Mouse (Mus musculus): ENCODE measurements around the gene Sae1.

Sae1 gene

DNA sequence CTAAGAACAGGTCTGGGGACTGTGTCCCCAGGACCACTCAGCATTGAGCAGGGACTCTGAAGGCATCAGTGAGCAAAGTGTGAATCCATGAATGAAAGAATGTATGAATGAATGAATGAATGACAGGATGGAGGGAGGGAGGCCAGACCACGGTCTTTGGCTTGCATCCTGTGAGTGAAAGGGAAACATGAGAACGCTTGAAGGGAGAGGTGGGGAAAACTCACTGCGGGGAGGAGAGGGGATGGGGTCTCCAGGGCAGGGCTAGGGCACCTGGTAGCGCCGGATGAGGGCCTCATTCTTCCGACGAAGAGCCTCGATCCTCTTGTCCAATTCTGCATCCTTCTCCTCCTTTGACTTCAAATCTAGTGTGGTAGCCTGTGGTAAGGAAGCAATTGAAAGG, 103.6 kb downstream of the Sae1 start:
- DNase-seq (ENCODE audit: low spot score), result no peak

GRCm38 (mm10) chr7:16282334-16282733, 105.3 kb downstream of the Sae1 start:
- DNase-seq (ENCODE audit: low spot score), result no peak

DNA sequence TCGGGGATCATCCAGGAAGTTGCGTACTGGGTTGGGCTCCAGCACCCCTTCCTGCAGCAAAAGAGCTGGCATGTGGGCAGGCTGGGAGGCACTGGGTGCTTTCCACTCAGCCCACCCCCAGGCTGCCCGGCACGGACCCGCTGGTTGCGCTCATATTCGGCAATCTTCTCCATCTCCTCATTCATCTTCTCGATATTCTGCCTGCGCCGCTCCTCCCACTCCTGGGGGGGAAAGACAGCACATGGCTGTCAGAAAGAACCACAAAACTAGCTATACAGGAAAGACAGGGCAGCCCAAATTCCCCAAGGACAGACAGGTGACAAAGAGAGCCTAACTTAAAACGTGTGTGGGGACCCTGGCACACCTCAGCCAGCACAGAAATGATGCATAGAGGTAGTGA, 106.9 kb downstream of the Sae1 start:
- DNase-seq (ENCODE audit: low spot score), result no peak

DNA sequence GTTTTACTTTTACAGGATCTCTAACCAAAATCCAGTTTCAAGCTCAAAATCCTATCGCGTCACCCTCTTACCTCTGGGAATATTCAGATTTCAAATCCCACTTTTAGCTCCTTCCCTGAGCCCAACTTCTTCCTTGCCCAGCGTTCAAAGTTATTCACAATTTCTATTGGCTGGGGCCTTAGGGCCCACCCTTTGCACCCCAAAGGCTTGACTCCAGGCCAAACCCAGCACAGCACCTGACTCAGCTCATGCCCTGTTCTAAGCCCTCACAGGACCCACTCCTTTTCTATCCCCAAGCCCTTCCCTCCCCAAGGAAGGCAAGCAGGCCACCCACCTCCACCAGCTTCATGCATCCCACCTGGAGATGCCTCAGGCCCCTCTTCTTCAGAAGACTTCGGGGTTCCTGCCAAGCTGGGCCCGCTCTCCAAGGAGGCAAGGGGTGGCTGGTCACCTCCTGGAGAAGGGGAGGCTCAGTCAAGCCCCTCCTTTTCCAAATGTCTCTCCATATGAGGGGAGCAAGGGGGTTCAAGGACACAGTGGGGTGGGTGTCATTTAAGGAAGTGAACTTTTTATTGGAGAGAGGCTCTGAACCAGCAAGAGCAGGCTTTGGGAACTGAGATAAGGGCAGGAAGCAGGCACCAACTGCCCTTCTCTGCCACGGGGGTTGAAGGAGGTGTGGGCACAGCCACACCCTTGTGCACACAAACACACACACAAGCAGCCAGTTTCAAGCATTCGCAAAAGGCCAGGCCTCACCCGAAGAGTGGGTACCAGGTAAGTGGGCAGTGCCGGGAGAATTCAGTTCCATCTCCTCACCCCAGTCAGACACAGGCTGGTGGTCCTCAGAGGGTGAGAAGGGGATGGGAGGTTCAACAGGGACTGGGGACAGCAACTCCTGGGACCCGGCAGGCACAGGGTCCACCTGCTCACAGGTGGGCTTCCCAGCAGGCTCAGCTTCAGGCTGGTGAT, 112.4 kb downstream of the Sae1 start:
- DNase-seq (ENCODE audit: low spot score), result peak; percentile 51

DNA sequence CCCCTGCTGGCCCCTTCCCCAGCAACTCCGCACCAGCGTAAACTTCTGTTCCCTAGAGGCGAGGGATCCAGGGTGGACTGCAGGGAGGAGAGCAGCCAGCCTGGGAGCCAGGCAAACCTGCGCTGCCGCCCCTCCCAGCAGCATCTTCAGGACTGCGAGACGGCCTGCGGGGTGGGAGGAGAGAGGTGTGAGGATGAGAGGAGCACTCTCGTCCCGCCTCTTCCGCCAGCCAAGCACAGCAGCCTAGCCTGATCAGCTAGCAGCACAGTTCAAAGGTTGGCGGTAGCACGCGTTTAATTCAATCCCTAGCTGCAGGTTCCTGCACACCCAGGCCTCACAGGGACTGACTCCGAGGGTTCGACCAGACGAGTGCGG, 113.9 kb downstream of the Sae1 start:
- DNase-seq (ENCODE audit: low spot score), result peak; percentile 81

DNA sequence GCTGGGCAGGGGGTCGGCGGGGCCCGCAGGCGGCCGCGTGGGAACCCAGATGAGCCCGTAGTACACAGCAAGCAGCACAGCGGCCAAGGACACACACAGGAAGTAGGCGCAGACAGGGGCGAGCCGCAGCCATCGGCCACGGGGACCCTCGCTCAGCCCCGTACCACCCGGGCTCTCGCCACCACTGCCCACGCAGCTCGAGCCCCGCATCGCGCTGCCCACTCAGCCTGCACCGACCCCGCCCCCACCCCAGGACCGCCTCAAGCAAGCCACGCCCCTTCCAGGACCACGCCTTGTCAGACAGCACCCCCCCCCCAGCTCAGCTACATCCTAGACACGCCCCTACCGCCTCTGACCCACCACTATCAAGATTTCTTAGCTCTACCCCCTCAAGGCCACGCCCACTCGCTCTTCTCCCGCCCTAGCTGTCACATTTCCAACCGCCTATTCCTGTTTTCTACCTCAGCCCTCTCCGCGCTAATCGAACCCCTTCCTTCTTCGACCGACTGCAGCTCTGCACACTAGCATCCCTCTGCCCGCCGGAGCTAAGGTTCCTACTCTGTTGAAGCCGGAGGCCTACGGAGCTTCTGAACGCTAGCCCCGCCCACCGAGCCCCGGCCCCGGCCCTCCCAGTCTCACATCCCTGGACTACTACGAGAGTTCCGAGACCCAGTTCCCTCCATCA, 114.4 kb downstream of the Sae1 start, which contains the start of gene Inafm1:
Gene Inafm1, minus strand, starts transcription at position 537 of the 685 bp plus-strand sequence.
- DNase-seq (ENCODE audit: low spot score), result peak; percentile 93

GRCm38 (mm10) chr7:16272681-16273080, 114.9 kb downstream of the Sae1 start:
- DNase-seq (ENCODE audit: low spot score), result peak; percentile 79

DNA sequence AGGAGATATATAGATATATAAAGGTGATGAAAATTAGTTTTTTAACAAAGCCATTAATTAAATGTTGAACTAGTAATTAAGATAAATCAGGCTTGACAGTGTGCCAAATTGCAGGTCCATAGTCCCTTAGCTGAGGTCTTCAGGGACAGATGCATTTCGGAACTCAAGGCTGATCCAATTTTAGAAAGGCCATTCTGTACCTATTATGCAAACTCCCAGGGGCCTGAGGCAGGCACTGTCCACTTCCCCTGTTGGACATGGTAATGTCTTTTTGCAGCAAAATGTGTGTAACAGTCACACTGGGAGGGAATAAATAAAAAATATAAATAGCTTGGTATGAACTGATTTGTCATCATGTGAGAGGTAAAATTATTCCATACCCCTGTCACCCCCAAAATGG, 116.5 kb downstream of the Sae1 start:
- DNase-seq (ENCODE audit: low spot score), result no peak

Measured in c-Kit-positive CD71-positive TER-119-positive erythroid progenitor cells, embryonic 14.5 days (primary cell).